Mouse (Mus musculus) forebrain, embryonic 12.5 days (tissue): ENCODE results near the gene Pcx. TPM values are rescaled to one million over a fixed set of nuclear protein-coding genes. Genes with fewer than 3 reads are reported as not detected.

ENCODE experiments used
- ATAC-seq: fragments of 200-750 bp; cut with Nextera tagmentation; 2 replicates; pipeline ENCODE4 v1.8.0; 2017; ENCODE audit warnings: moderate TSS enrichment; ENCODE audit not compliant: low FRiP score
- H3K27ac ChIP-seq: fragments of 300-500 bp; sonication (generic); 2 replicates; pipeline ENCODE4 v1.5.1; 2016; ENCODE audit warnings: mild to moderate bottlenecking
- H3K27me3 ChIP-seq: fragments of 300-500 bp; sonication (generic); 2 replicates; pipeline ENCODE4 v1.6.1; 2016; ENCODE audit warnings: mild to moderate bottlenecking
- H3K36me3 ChIP-seq: fragments of 300-500 bp; sonication (generic); replicated peaks from 2 replicates; pipeline ENCODE4 v1.6.1; 2016; ENCODE audit warnings: mild to moderate bottlenecking
- H3K4me1 ChIP-seq: fragments of 300-500 bp; sonication (generic); 2 replicates; pipeline ENCODE4 v1.6.1; 2016
- H3K4me2 ChIP-seq: fragments of 300-500 bp; sonication (generic); 2 replicates; pipeline ENCODE4 v1.6.1; 2016; ENCODE audit warnings: mild to moderate bottlenecking, moderate library complexity
- H3K4me3 ChIP-seq: fragments of 300-500 bp; sonication (generic); replicated peaks from 2 replicates; pipeline ENCODE4 v1.5.1; 2016; ENCODE audit warnings: mild to moderate bottlenecking
- H3K9ac ChIP-seq: fragments of 300-500 bp; sonication (generic); 2 replicates; pipeline ENCODE4 v1.6.1; 2016; ENCODE audit warnings: mild to moderate bottlenecking
- H3K9me3 ChIP-seq: fragments of 300-500 bp; sonication (generic); 2 replicates; pipeline ENCODE4 v1.6.1; 2016
- WGBS: fragments of 180-500 bp; shearing (Covaris S2); methylation state at CpG from one replicate; pipeline ENCODE4 v1.1.7; 2016; 5-methylcytosine and 5-hydroxymethylcytosine counted together
- polyA plus RNA-seq: library from polyadenylated mRNA; unstranded; fragments of >200 nt; fragmentation: Nextera tagmentation; extraction: Ambion mirVana; gene quantifications from 2 replicates; pipeline ENCODE4 v1.2.1, GENCODE M21; 2016

Gene Pcx
- polyA plus RNA-seq, 1 experiment from 2014 or later: 19.2 TPM

GRCm38 (mm10) chr19:4622780-4623179, 112.5 kb downstream of the Pcx start:
- Histone ChIP-seq H3K36me3 (peaks cover 39% of the 10 kb centered on the region), H3K27me3 (no peaks in the 10 kb centered on the region), H3K4me1 (peaks cover 35% of the 10 kb centered on the region), H3K9me3 (no peaks in the 10 kb centered on the region), H3K4me3 (no peak overlapping the region), H3K27ac (no peak overlapping the region), H3K9ac (no peak overlapping the region), H3K4me2 (no peak overlapping the region)
- ATAC-seq: no peak
- WGBS: 66% methylated on average over 5 of the region's 5 CpGs

GRCm38 (mm10) chr19:4623419-4623818, 113.1 kb downstream of the Pcx start:
- WGBS: 94% methylated on average over 9 of the region's 9 CpGs
- Histone ChIP-seq H3K4me3 (no peak overlapping the region), H3K9me3 (no peaks in the 10 kb centered on the region), H3K4me2 (no peak overlapping the region), H3K4me1 (peaks cover 39% of the 10 kb centered on the region), H3K36me3 (peaks cover 39% of the 10 kb centered on the region), H3K27me3 (no peaks in the 10 kb centered on the region), H3K9ac (no peak overlapping the region), H3K27ac (no peak overlapping the region)
- no peak for ATAC-seq

GRCm38 (mm10) chr19:4624006-4624405, 113.7 kb downstream of the Pcx start:
- Histone ChIP-seq H3K4me2 (peak overlapping the region; percentile 4; the same call in 1 of the 2 replicates), H3K4me1 (peaks cover 44% of the 10 kb centered on the region), H3K27ac (no peak overlapping the region), H3K4me3 (no peak overlapping the region), H3K36me3 (peaks cover 39% of the 10 kb centered on the region), H3K9me3 (no peaks in the 10 kb centered on the region), H3K27me3 (no peaks in the 10 kb centered on the region), H3K9ac (no peak overlapping the region)
- ATAC-seq: no peak
- 94% methylated on average over 12 of the region's 12 CpGs for WGBS

- peak; percentile 1; the same call in 1 of the 2 replicates for ATAC-seq
- peak overlapping the region; percentile 88; the same call in 1 of the 2 replicates for H3K27ac ChIP-seq
- peak overlapping the region; percentile 93 for H3K9ac ChIP-seq
These were observed 114.3 kb downstream of the Pcx start for GRCm38 (mm10) chr19:4624406-4625178.

GRCm38 (mm10) chr19:4625179-4625828, 115.0 kb downstream of the Pcx start, which contains the start of gene Rce1:
TSS of gene Rce1 (minus strand) at chr19:4625641.
- Histone ChIP-seq H3K9me3 (no peaks in the 10 kb centered on the region), H3K4me2 (peak within 1 kb of the TSS; percentile 88), H3K27me3 (no peaks in the 10 kb centered on the region), H3K4me1 (peaks cover 47% of the 10 kb centered on the region), H3K4me3 (peak within 1 kb of the TSS; percentile 79), H3K27ac (peak within 1 kb of the TSS; percentile 88), H3K36me3 (peaks cover 38% of the 10 kb centered on the region), H3K9ac (peak within 1 kb of the TSS; percentile 93)
- ATAC-seq: peak; percentile 84
- WGBS: under 1% methylated on average over 64 of the region's 64 CpGs

More at GRCm38 (mm10) chr19:4624406-4625178, 114.3 kb downstream of the Pcx start:
- Histone ChIP-seq H3K4me3 (peak overlapping the region; percentile 79), H3K4me1 (peaks cover 47% of the 10 kb centered on the region), H3K4me2 (peak overlapping the region; percentile 88), H3K27me3 (no peaks in the 10 kb centered on the region), H3K36me3 (peaks cover 39% of the 10 kb centered on the region), H3K9me3 (no peaks in the 10 kb centered on the region)
- 35% methylated on average over 4 of the region's 4 CpGs for WGBS

GRCm38 (mm10) chr19:4625829-4626535, 115.7 kb downstream of the Pcx start:
- H3K9ac ChIP-seq: peak overlapping the region; percentile 93
- peak overlapping the region; percentile 88 for H3K27ac ChIP-seq
- WGBS: 2% methylated on average over 34 of the region's 35 CpGs
- no peaks in the 10 kb centered on the region for H3K27me3 ChIP-seq
- no peaks in the 10 kb centered on the region for H3K9me3 ChIP-seq
- peak; percentile 67 for ATAC-seq
- H3K4me1 ChIP-seq: peaks cover 47% of the 10 kb centered on the region
- H3K4me3 ChIP-seq: peak overlapping the region; percentile 79
- H3K36me3 ChIP-seq: peaks cover 32% of the 10 kb centered on the region
- H3K4me2 ChIP-seq: peak overlapping the region; percentile 88

- peaks cover 3% of the 10 kb centered on the region for H3K36me3 ChIP-seq
- no peak overlapping the region for H3K4me3 ChIP-seq
- no peak overlapping the region for H3K9ac ChIP-seq
- H3K9me3 ChIP-seq: no peaks in the 10 kb centered on the region
- H3K4me1 ChIP-seq: peaks cover 47% of the 10 kb centered on the region
- H3K4me2 ChIP-seq: no peak overlapping the region
- 0% methylated on average over 1 of the region's 1 CpGs for WGBS
- peak; percentile 67; the same call in 1 of the 2 replicates for ATAC-seq
- H3K27me3 ChIP-seq: no peaks in the 10 kb centered on the region
- H3K27ac ChIP-seq: 0 out of 2 replicates have a peak overlapping the region, but pooled peaks have one; percentile 5
These were observed 118.5 kb downstream of the Pcx start for GRCm38 (mm10) chr19:4628819-4629218.

- WGBS: 65% methylated on average over 4 of the region's 4 CpGs
- Histone ChIP-seq H3K9me3 (no peaks in the 10 kb centered on the region), H3K4me3 (no peak overlapping the region), H3K4me2 (no peak overlapping the region), H3K36me3 (no peaks in the 10 kb centered on the region), H3K27ac (no peak overlapping the region), H3K4me1 (no peaks in the 10 kb centered on the region), H3K9ac (no peak overlapping the region), H3K27me3 (peaks cover 3% of the 10 kb centered on the region; the same call in 1 of the 2 replicates)
- no peak for ATAC-seq
These were observed 125.7 kb downstream of the Pcx start for GRCm38 (mm10) chr19:4635986-4636385.

GRCm38 (mm10) chr19:4644271-4644670, 134.0 kb downstream of the Pcx start:
- WGBS: 49% methylated on average over 10 of the region's 10 CpGs
- no peak for ATAC-seq
- Histone ChIP-seq H3K27ac (no peak overlapping the region), H3K4me3 (no peak overlapping the region), H3K36me3 (no peaks in the 10 kb centered on the region), H3K4me2 (no peak overlapping the region), H3K4me1 (no peaks in the 10 kb centered on the region), H3K9me3 (no peaks in the 10 kb centered on the region), H3K9ac (no peak overlapping the region), H3K27me3 (no peaks in the 10 kb centered on the region)

GRCm38 (mm10) chr19:4646917-4647492, 136.7 kb downstream of the Pcx start:
- WGBS: 75% methylated on average over 11 of the region's 11 CpGs
- no peak for ATAC-seq

GRCm38 (mm10) chr19:4658156-4658555, 147.9 kb downstream of the Pcx start:
- no peak overlapping the region for H3K4me3 ChIP-seq
- H3K4me1 ChIP-seq: no peaks in the 10 kb centered on the region
- WGBS: 89% methylated on average over 5 of the region's 5 CpGs
- H3K36me3 ChIP-seq: no peaks in the 10 kb centered on the region
- no peak for ATAC-seq
- no peaks in the 10 kb centered on the region for H3K27me3 ChIP-seq
- H3K9ac ChIP-seq: no peak overlapping the region
- H3K9me3 ChIP-seq: no peaks in the 10 kb centered on the region
- no peak overlapping the region for H3K4me2 ChIP-seq
- no peak overlapping the region for H3K27ac ChIP-seq

More at GRCm38 (mm10) chr19:4646917-4647492, 136.7 kb downstream of the Pcx start:
- H3K27ac ChIP-seq: no peak overlapping the region
- no peaks in the 10 kb centered on the region for H3K4me1 ChIP-seq
- H3K27me3 ChIP-seq: no peaks in the 10 kb centered on the region
- H3K9me3 ChIP-seq: no peaks in the 10 kb centered on the region
- H3K4me2 ChIP-seq: no peak overlapping the region
- H3K36me3 ChIP-seq: no peaks in the 10 kb centered on the region
- H3K4me3 ChIP-seq: no peak overlapping the region
- no peak overlapping the region for H3K9ac ChIP-seq

GRCm38 (mm10) chr19:4666815-4667214, 156.5 kb downstream of the Pcx start:
- Histone ChIP-seq H3K4me2 (no peak overlapping the region), H3K27me3 (no peaks in the 10 kb centered on the region), H3K9ac (no peak overlapping the region), H3K36me3 (no peaks in the 10 kb centered on the region), H3K27ac (no peak overlapping the region), H3K4me3 (no peak overlapping the region), H3K9me3 (no peaks in the 10 kb centered on the region), H3K4me1 (no peaks in the 10 kb centered on the region)
- no peak for ATAC-seq
